Mouse (Mus musculus) C2C12 (cell line): ENCODE data around the gene Rnase11. TPM values are rescaled to one million over a fixed set of nuclear protein-coding genes. Genes with fewer than 3 reads are reported as not detected.

Experiments used
- H3K27me3 ChIP-seq: one replicate; pipeline ENCODE4 v1.6.1; 2011; ENCODE audit not compliant: control insufficient read depth, insufficient read depth, insufficient read length
- H3K36me3 ChIP-seq: one replicate; pipeline ENCODE4 v1.6.1; 2011; ENCODE audit not compliant: control insufficient read depth, insufficient read depth
- H3K4me3 ChIP-seq: one replicate; pipeline ENCODE4 v1.5.1; 2011; ENCODE audit warnings: mild to moderate bottlenecking, control low read depth; ENCODE audit not compliant: poor library complexity, insufficient read depth, severe bottlenecking
- H3K79me2 ChIP-seq: one replicate; pipeline ENCODE4 v1.6.1; 2011; ENCODE audit not compliant: control insufficient read depth, insufficient read depth
- H3K79me3 ChIP-seq: one replicate; pipeline ENCODE4 v1.6.1; 2011; ENCODE audit warnings: low read depth, control low read depth
- H3ac ChIP-seq: one replicate; pipeline ENCODE3; 2011; ENCODE audit warnings: low read depth; ENCODE audit not compliant: control insufficient read depth, insufficient read length
- CEBPB ChIP-seq: IDR thresholded peaks from one replicate; pipeline ENCODE4 v1.6.1; 2011; ENCODE audit warnings: low read depth, mild to moderate bottlenecking, control low read depth, moderate library complexity
- CTCF ChIP-seq: IDR thresholded peaks from one replicate; pipeline ENCODE4 v1.5.1; 2011; ENCODE audit not compliant: control insufficient read depth, insufficient read depth, insufficient read length
- FOSL1 ChIP-seq: IDR thresholded peaks from one replicate; pipeline ENCODE4 v1.8.0; 2011; ENCODE audit warnings: mild to moderate bottlenecking, low read length; ENCODE audit not compliant: poor library complexity, insufficient read depth, severe bottlenecking
- MAX ChIP-seq: IDR thresholded peaks from one replicate; pipeline ENCODE4 v1.6.1; 2011; ENCODE audit warnings: mild to moderate bottlenecking, control low read depth
- MYOD1 ChIP-seq: IDR thresholded peaks from one replicate; pipeline ENCODE4 v1.6.1; 2011; ENCODE audit warnings: low read depth; ENCODE audit not compliant: control insufficient read depth, insufficient read length
- MYOG ChIP-seq: IDR thresholded peaks from one replicate; pipeline ENCODE4 v1.6.1; 2011; ENCODE audit not compliant: control insufficient read depth, insufficient read length; ENCODE audit errors: extremely low read depth
- USF1 ChIP-seq: IDR thresholded peaks from one replicate; pipeline ENCODE4 v1.6.1; 2011; ENCODE audit warnings: low read depth, mild to moderate bottlenecking, control low read depth, moderate library complexity
- polyA plus RNA-seq: library from polyadenylated mRNA; unstranded; fragments of >200 nt; fragmentation: generic; extraction: Trizol; gene quantifications from one replicate; pipeline ENCODE4 v1.2.1, GENCODE M21; 2012; ENCODE audit warnings: missing spikeins

Gene Rnase11
- polyA plus RNA-seq, 1 experiment = not detected

DNA sequence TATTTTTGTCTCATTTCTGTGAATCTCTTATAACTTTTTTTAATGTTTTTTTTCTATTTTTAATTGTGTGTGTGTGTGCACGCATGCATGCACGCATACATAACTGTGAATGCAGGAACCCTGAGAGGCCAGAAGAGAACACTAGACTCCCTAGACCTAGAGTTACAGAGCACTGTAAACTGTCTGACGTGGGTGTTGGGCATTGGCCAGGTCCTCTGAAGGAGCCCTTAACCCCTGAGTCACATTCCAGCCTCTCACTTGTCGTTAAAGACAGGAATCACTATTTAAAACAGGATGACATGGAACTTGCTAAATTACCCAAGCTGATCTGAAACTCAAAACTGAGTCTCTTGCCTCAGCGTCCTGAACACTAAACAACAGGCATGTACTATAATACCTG lies 2.0 kb upstream of the Rnase11 start:
- TF ChIP-seq USF1 = no peak
- Histone ChIP-seq H3K4me3 (no peak overlapping the region), H3ac (no peak overlapping the region), H3K27me3 (no peaks in the 10 kb centered on the region), H3K36me3 (no peaks in the 10 kb centered on the region), H3K79me3 (no peaks in the 10 kb centered on the region), H3K79me2 (no peaks in the 10 kb centered on the region)

DNA sequence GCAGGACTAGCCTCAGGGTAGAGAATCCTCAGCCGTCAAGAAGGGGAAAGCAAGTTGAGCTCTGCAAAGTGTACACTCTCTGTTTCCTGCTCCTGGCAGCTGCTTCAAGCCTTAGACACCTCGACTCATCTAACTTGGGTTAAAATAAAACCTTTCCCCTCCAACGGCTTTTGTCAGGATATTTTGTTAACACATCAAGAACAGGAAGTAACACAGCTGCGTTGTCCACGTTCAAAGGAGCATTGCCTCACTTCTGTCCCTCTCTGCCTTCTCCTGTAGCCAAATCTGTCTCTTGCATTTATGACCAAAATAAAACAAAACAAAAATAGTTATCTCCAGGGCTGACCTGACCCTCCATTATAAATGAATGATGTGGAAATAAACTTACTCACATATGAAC lies 2.1 kb downstream of the Rnase11 start:
- H3K79me3 ChIP-seq = no peaks in the 10 kb centered on the region
- H3K4me3 ChIP-seq = no peak overlapping the region
- TF ChIP-seq FOSL1 (no peak), MAX (no peak)
- no peaks in the 10 kb centered on the region for H3K27me3 ChIP-seq
- no peaks in the 10 kb centered on the region for H3K36me3 ChIP-seq
- no peak overlapping the region for H3ac ChIP-seq
- no peaks in the 10 kb centered on the region for H3K79me2 ChIP-seq

DNA sequence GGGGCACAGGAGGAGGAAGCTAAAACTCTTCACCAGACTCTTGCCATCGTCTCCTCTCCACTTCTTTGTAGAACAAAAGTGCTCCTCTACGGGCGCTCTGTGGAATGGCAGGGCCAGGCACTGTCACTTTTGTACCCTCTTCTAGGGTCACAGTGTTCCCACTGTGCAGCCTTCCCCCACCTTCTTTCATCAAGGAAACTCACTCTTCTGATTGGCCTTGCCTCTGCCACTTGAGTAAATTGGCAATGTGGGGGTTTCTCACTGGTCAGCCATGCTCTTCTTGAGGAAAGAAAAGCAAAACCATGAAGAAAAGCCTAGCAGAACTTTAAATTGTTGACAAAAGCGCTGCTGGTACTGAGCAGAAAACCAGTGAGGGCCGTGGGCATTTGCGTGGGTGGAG lies 8.2 kb downstream of the Rnase11 start, which contains the start of gene Rnase9:
Gene Rnase9, minus strand, starts transcription at position 101 of the 400 bp plus-strand sequence.
- H3K27me3 ChIP-seq = no peaks in the 10 kb centered on the region
- no peaks in the 10 kb centered on the region for H3K79me2 ChIP-seq
- no peaks in the 10 kb centered on the region for H3K36me3 ChIP-seq
- H3K4me3 ChIP-seq = no peak within 1 kb of the TSS
- no peak within 1 kb of the TSS for H3ac ChIP-seq
- no peak for TF ChIP-seq MYOG
- TF ChIP-seq MAX = no peak
- no peak for TF ChIP-seq CEBPB
- TF ChIP-seq FOSL1 = no peak
- no peak for TF ChIP-seq CTCF
- TF ChIP-seq USF1 = no peak
- TF ChIP-seq MYOD1 = no peak
- no peaks in the 10 kb centered on the region for H3K79me3 ChIP-seq

DNA sequence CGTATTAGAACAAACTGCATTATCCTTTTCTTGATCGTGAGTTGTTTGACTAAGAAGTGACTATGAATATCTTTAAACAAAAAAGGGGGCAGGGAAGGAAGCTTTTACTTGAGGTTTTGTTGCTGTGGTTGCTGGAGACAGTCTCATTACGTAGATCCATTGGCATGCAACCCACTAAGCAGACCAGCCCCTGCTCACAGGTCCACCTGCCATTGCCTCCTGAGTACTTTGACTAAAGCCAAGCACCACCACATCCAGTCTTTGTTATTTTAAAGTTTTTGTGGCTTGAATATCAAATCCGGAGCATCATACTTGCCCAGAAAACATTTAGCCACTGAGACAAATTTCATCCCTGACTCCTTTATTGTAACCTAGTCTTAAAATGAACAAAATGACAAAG lies 13.7 kb downstream of the Rnase11 start:
- H3K27me3 ChIP-seq = no peaks in the 10 kb centered on the region
- no peak overlapping the region for H3ac ChIP-seq
- H3K79me2 ChIP-seq = no peaks in the 10 kb centered on the region
- TF ChIP-seq CEBPB = no peak
- TF ChIP-seq MYOD1 = peak; percentile 86
- no peak for TF ChIP-seq MYOG
- H3K4me3 ChIP-seq = no peak overlapping the region
- no peaks in the 10 kb centered on the region for H3K79me3 ChIP-seq
- H3K36me3 ChIP-seq = no peaks in the 10 kb centered on the region

DNA sequence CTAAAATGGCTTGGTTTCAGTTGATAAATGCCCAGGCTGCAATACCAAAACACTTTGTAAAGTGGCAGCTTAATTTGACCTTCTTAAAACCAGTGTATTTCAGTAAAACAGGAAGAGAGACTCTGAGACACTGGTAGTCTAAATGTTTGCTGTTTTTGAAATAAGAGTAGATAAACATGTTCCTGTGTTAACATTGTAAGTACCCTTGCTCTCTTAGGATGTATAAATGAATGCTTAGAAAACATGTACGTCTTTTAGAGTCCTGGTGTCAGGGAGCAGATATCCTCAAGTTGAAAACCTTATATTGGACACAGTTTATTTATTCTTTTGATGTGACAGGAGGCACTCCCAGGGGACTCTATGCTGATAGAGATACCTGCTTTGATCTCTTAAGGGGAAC lies 14.8 kb downstream of the Rnase11 start:
- Histone ChIP-seq H3K79me3 (no peaks in the 10 kb centered on the region), H3K27me3 (no peaks in the 10 kb centered on the region), H3K79me2 (no peaks in the 10 kb centered on the region), H3ac (no peak overlapping the region), H3K36me3 (no peaks in the 10 kb centered on the region), H3K4me3 (no peak overlapping the region)
- TF ChIP-seq MYOD1 (no peak), CTCF (no peak), FOSL1 (no peak), CEBPB (no peak)

DNA sequence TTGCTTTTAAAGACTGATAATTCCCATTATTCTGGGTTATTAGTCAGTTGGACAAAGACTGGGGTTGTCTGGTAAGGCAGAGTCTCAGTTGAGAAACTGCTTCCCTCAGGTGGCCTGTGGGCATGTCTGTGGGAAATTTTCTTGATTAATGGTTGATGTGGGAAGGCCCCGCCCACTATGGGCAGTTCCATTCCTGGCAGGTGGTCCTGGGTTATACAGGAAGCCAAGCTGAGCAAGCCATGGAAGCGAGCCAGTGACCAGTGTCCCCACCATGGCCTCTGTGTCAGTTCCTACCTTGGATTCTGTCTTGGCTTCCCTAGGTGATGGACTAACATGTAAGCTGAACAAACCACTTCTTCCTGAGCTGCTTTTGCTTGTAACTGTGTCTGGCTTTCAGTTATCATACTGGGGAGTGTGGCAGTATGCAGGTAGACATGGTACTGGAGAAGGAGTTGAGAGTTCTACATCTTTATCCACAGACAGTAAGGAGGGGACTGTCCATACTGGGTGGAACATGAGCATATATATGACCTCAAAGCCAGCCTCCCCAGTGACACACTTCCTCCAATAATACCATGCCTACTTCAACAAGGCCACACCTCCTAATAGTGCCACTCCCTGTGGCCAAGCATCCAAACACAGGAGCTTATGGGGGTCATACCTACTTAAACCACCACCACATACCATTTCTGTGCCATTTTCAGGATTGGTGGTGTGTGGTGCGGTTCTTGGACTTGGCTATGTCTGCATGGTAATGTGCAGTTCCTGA lies 22.4 kb downstream of the Rnase11 start:
- Histone ChIP-seq H3K4me3 (no peak overlapping the region), H3K79me2 (no peaks in the 10 kb centered on the region), H3K27me3 (no peaks in the 10 kb centered on the region), H3K36me3 (no peaks in the 10 kb centered on the region), H3ac (no peak overlapping the region), H3K79me3 (no peaks in the 10 kb centered on the region)
- TF ChIP-seq MYOD1 = no peak
